Mouse (Mus musculus) kidney, adult 2 months (tissue): ENCODE measurements around the gene Dnaaf5. TPM values are rescaled to one million over a fixed set of nuclear protein-coding genes. Genes with fewer than 3 reads are reported as not detected.

Experiments used
- DNase-seq: peaks from one replicate; pipeline ENCODE4 v3.0.0; 2021
- H3K27ac ChIP-seq: fragments of 200-500 bp; 2 replicates; pipeline ENCODE4 v1.5.1; 2012; ENCODE audit warnings: low read depth, low read length, control low read depth, inconsistent platforms; ENCODE audit not compliant: insufficient read depth
- H3K27me3 ChIP-seq: fragments of 200-500 bp; replicated peaks from 2 replicates; pipeline ENCODE4 v1.6.1; 2012; ENCODE audit warnings: mild to moderate bottlenecking, moderate library complexity, low read length, inconsistent platforms; ENCODE audit not compliant: control insufficient read depth, insufficient read depth
- H3K36me3 ChIP-seq: fragments of 200-500 bp; 2 replicates; pipeline ENCODE4 v1.6.1; 2012; ENCODE audit warnings: mild to moderate bottlenecking, moderate library complexity, low read length, inconsistent platforms; ENCODE audit not compliant: control insufficient read depth, insufficient read depth
- H3K4me1 ChIP-seq: fragments of 200-500 bp; 2 replicates; pipeline ENCODE4 v1.6.1; 2011; ENCODE audit warnings: low read length; ENCODE audit not compliant: control insufficient read depth, insufficient read depth
- H3K4me3 ChIP-seq: fragments of 200-500 bp; 2 replicates; pipeline ENCODE4 v1.5.1; 2011; ENCODE audit warnings: mild to moderate bottlenecking, low read depth, low read length, control low read depth; ENCODE audit not compliant: insufficient read depth
- CTCF ChIP-seq: fragments of 200-500 bp; conservative IDR thresholded peaks from 2 replicates; pipeline ENCODE4 v1.5.1; 2011; ENCODE audit warnings: low read depth, mild to moderate bottlenecking, control low read depth, low read length, moderate library complexity, mixed read lengths; ENCODE audit not compliant: insufficient read depth, insufficient read length
- POLR2A ChIP-seq: fragments of 200-500 bp; IDR thresholded peaks from one replicate; pipeline ENCODE4 v1.6.1; 2011; ENCODE audit warnings: low read depth, low read length, control low read depth
- WGBS: fragments of 180-500 bp; shearing (Covaris S2); methylation state at CpG from one replicate; pipeline ENCODE4 v1.1.7; 2018; 5-methylcytosine and 5-hydroxymethylcytosine counted together
- polyA plus RNA-seq: library from polyadenylated mRNA; depleted of rRNA; stranded (reverse); fragments of >200 nt; gene quantifications from 2 replicates; pipeline ENCODE4 v1.2.3, GENCODE M21; 2012

The Dnaaf5 gene
- polyA plus RNA-seq, 1 experiment = 16.3 TPM

DNA sequence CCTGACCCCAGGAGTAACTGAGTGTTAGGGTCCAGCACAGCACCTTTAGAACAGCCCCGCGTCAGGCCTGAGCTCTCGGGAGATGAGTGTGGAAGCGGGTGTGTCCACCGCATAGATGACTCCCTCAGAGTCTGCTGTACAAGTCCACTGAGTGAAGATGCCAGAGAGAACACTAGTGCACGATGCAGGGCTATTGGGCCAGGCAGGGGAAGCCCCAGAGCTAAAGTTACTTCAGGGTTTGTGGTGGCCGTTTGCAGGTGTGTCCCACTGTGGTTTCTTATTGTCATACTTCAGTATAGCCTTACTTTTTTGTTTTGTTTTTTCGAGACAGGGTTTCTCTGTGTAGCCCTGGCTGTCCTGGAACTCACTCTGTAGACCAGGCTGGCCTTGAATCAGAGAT is 10.9 kb downstream of the Dnaaf5 start:
- no peak overlapping the region for H3K27ac ChIP-seq
- DNase-seq = no peak
- WGBS = 82% methylated on average over 8 of the region's 8 CpGs

DNA sequence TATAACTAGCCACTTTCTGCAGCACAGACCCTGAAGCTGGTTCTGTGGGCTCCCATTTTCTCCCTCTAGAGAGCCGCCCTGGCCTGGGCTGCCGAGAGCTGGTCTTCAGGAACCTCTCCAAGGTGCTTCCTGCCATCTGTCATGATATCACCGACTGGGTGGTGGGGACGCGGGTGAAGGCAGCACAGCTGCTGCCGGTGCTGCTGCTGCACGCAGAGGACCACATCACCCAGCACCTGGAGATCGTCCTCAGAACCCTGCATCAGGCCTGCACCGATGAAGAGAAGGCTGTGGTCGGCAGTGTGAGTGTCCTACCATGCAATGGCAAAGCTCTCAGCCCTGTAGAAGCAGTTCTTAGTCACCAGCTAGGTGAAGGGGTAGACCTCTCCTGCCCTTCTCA is 11.6 kb downstream of the Dnaaf5 start:
- Histone ChIP-seq H3K27me3 (no peaks in the 10 kb centered on the region), H3K27ac (no peak overlapping the region), H3K4me3 (no peak overlapping the region), H3K36me3 (no peaks in the 10 kb centered on the region), H3K4me1 (no peaks in the 10 kb centered on the region)
- TF ChIP-seq POLR2A (no peak), CTCF (no peak)
- 73% methylated on average over 10 of the region's 10 CpGs for WGBS
- no peak for DNase-seq

More for the DNA sequence above, 10.9 kb downstream of the Dnaaf5 start:
- H3K36me3 ChIP-seq = no peaks in the 10 kb centered on the region
- no peaks in the 10 kb centered on the region for H3K27me3 ChIP-seq
- H3K4me3 ChIP-seq = no peak overlapping the region
- no peak for TF ChIP-seq CTCF
- TF ChIP-seq POLR2A = no peak
- no peaks in the 10 kb centered on the region for H3K4me1 ChIP-seq

DNA sequence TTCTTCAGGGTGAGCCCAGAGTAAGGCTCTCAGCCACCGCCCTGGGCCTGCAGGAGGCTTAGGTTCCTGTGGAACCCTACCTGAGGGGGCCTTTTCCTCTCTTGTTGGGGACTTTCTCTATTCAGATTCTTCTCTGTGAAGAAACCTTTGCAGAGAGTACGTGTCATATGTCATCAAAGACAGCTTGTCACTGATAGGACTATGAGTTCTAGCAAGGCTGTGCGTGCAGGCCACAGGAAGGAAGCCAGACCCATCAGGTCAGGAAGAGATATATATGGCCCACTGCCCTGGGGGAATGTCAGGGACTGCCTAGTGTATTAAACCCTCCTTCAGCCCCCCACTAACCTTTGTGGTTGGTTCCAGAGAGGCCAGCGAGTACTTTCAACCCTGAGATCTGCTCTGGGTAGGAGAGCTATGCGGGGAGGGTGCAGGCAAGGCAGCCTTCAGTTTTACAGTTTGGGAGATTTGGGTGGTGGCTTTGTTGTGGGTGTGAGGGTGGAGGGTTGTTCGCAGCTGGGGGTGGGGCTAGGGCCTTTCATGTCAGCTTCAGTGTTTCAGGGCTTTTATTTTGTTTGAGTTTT is 16.8 kb downstream of the Dnaaf5 start:
- H3K36me3 ChIP-seq = 0 out of 2 replicates have a peak, but pooled peaks cover 1% of the 10 kb centered on the region
- H3K4me1 ChIP-seq = no peaks in the 10 kb centered on the region
- H3K4me3 ChIP-seq = no peak overlapping the region
- H3K27ac ChIP-seq = no peak overlapping the region
- 75% methylated on average over 6 of the region's 6 CpGs for WGBS
- no peaks in the 10 kb centered on the region for H3K27me3 ChIP-seq
- no peak for DNase-seq
- TF ChIP-seq POLR2A = no peak
- no peak for TF ChIP-seq CTCF

DNA sequence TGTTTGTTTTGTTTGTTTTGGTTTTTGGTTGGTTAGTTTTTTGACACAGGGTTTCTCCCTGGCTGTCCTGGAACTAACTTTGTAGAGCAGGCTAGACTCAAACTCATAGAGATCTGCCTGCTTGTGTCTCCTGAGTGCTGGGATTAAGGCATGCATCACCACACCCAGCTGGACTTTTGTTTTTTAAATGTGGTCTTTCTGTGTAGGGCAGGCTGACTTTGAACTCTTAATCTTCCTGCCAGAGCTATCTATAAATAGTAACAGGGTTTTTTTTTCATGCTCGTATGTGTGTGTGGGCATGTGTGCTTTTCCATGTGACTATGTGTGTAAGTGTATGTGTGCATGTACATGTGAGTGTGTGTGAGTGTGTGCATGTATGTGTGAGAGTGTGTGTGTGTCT is 17.5 kb downstream of the Dnaaf5 start:
- WGBS = 65% methylated on average over 1 of the region's 1 CpGs
- no peak for DNase-seq
- Histone ChIP-seq H3K27me3 (no peaks in the 10 kb centered on the region), H3K27ac (no peak overlapping the region), H3K36me3 (0 out of 2 replicates have a peak, but pooled peaks cover 1% of the 10 kb centered on the region), H3K4me3 (no peak overlapping the region), H3K4me1 (no peaks in the 10 kb centered on the region)
- TF ChIP-seq CTCF (no peak), POLR2A (no peak)

DNA sequence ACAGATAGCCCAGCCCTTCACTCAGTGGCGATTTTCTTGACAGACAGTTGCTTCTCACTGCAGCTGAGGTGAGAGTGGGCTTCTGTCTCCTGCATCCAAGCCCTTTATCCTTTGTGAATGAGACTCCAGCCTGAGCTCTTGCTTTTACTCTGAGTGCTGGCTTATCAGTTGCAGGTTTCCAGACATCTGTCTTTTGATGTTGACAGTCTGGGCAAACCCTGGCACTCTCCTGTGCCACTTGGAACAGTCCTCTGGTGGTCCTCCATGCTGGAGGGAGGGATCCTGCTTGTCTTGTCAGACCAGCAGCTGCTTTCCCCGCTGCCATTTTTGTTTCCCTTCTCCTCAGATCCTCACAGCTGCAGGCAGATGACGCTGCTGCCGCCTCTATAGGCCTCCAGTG is 21.9 kb downstream of the Dnaaf5 start:
- Histone ChIP-seq H3K27ac (no peak overlapping the region), H3K4me1 (peaks cover 5% of the 10 kb centered on the region; the same call in 1 of the 2 replicates), H3K36me3 (0 out of 2 replicates have a peak, but pooled peaks cover 1% of the 10 kb centered on the region), H3K4me3 (no peak overlapping the region), H3K27me3 (no peaks in the 10 kb centered on the region)
- no peak for TF ChIP-seq POLR2A
- no peak for TF ChIP-seq CTCF
- DNase-seq = no peak
- 96% methylated on average over 4 of the region's 4 CpGs for WGBS

DNA sequence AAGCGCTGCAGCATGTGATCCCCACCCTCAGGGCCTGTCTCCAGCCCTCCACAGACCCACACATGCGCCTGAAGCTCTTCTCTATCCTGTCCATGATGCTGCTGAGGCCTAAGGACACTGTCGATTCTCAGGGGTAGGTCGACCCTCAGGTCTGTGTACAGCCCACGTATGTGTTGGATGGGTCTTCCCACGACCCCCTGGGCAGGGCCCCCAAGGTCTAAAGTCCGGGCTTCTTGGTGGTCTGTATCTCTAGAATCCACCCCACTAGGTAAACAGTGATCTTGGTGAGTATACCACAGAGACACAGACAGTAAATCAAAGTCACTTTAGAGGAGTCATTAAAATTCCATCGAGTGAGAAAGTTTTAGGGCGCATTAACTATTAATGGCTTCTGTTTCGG is 24.1 kb downstream of the Dnaaf5 start:
- TF ChIP-seq POLR2A (no peak), CTCF (no peak)
- WGBS = 38% methylated on average over 10 of the region's 10 CpGs
- H3K4me3 ChIP-seq = no peak overlapping the region
- H3K27me3 ChIP-seq = no peaks in the 10 kb centered on the region
- 0 out of 2 replicates have a peak, but pooled peaks cover 1% of the 10 kb centered on the region for H3K36me3 ChIP-seq
- DNase-seq = no peak
- no peak overlapping the region for H3K27ac ChIP-seq
- H3K4me1 ChIP-seq = peaks cover 5% of the 10 kb centered on the region; the same call in 1 of the 2 replicates

DNA sequence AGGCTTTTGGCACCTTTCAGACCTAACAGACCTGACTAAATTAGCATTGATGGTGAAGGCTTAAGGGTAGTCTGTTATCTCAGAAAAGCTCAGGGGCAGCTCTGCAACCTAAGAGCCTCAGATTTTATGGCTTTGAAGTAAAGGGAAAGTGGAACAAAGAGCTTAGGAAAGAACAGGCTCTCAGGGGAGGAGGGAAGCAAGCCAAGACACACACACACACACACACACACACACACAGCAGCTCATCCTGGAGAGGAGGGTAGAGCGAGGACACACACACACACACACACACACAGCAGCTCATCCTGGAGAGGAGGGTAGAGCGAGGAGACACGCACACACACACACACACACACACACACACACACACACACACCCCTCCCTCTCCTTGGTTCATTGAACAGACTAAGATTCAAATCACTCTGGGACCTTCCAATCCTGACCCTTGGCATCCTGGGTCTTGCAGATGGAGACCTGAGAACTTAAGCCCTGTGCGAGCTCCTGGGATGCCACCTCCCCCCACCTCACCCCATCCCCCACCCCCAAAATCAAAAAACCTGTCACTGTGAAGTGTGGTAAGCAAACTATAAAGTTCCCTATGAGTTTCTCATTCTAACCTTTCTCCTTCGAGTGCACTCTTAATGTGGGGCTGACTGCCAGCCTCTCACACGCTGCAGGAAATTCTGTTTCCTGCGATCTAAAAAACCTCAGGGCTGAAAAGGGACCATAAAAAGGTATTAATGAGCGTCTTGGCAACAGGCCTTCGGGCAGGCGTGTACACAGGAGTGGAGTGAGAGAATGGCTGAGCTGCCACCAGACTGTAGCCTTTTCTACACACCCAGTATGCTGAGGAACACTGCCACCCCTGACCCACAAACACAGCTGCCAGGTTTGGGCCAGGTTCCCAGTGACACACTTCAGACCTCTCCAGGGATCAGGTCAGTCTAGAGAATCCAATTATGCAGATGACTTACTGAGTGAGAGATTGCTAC is 24.8 kb downstream of the Dnaaf5 start:
- H3K4me1 ChIP-seq = peaks cover 5% of the 10 kb centered on the region; the same call in 1 of the 2 replicates
- H3K27ac ChIP-seq = no peak overlapping the region
- H3K4me3 ChIP-seq = no peak overlapping the region
- WGBS = 33% methylated on average over 10 of the region's 10 CpGs
- peak; percentile 65 for DNase-seq
- H3K27me3 ChIP-seq = no peaks in the 10 kb centered on the region
- H3K36me3 ChIP-seq = 0 out of 2 replicates have a peak, but pooled peaks cover 1% of the 10 kb centered on the region
- TF ChIP-seq CTCF (no peak), POLR2A (no peak)
